Mouse (Mus musculus) limb, embryonic 14.5 days (tissue): ENCODE results near the gene Gvin1. TPM values are rescaled to one million over a fixed set of nuclear protein-coding genes. Genes with fewer than 3 reads are reported as not detected.
"Not testable (repeated sequence)": the region's sequence is repeated elsewhere in the genome, so short reads cannot be mapped to it uniquely, and the experiment has no call there.

Source experiments
- ATAC-seq: fragments of 200-750 bp; cut with Nextera tagmentation; 2 replicates; pipeline ENCODE4 v1.8.0; 2017; ENCODE audit warnings: low read depth, moderate number of reproducible peaks, moderate TSS enrichment; ENCODE audit not compliant: low FRiP score
- DNase-seq: peaks from one replicate; pipeline ENCODE4 v3.0.0-alpha.2; 2015; ENCODE audit warnings: low spot score
- H3K27ac ChIP-seq: fragments of 300-500 bp; sonication (generic); replicated peaks from 2 replicates; pipeline ENCODE4 v1.5.1; 2014; ENCODE audit warnings: low read depth, mild to moderate bottlenecking, low read length, moderate library complexity, mixed read lengths
- H3K27me3 ChIP-seq: fragments of 300-500 bp; sonication (generic); 2 replicates; pipeline ENCODE4 v1.6.1; 2014; ENCODE audit warnings: low read length, mixed read lengths; ENCODE audit not compliant: control insufficient read depth, insufficient read depth
- H3K36me3 ChIP-seq: fragments of 300-500 bp; sonication (generic); 2 replicates; pipeline ENCODE4 v1.6.1; 2014; ENCODE audit warnings: mild to moderate bottlenecking, low read length, moderate library complexity, mixed read lengths; ENCODE audit not compliant: control insufficient read depth, insufficient read depth
- H3K4me1 ChIP-seq: fragments of 300-500 bp; sonication (generic); 2 replicates; pipeline ENCODE4 v1.6.1; 2014; ENCODE audit warnings: antibody characterized with exemption, low read length, mixed read lengths; ENCODE audit not compliant: control insufficient read depth, insufficient read depth
- H3K4me2 ChIP-seq: fragments of 300-500 bp; sonication (generic); replicated peaks from 2 replicates; pipeline ENCODE4 v1.6.1; 2014; ENCODE audit warnings: low read depth, mild to moderate bottlenecking, low read length, moderate library complexity; ENCODE audit not compliant: severe bottlenecking
- H3K4me3 ChIP-seq: fragments of 300-500 bp; sonication (generic); replicated peaks from 2 replicates; pipeline ENCODE4 v1.5.1; 2014; ENCODE audit warnings: low read length
- H3K9ac ChIP-seq: fragments of 300-500 bp; sonication (generic); 2 replicates; pipeline ENCODE4 v1.6.1; 2014; ENCODE audit warnings: mild to moderate bottlenecking, low read depth, low read length, moderate library complexity; ENCODE audit not compliant: severe bottlenecking
- H3K9me3 ChIP-seq: fragments of 300-500 bp; sonication (generic); 2 replicates; pipeline ENCODE4 v1.6.1; 2016; ENCODE audit warnings: low read length; ENCODE audit not compliant: control insufficient read depth
- WGBS: fragments of 180-500 bp; shearing (Covaris S2); extraction: QIAGEN DNeasy Blood & Tissue Kit; methylation state at CpG from one replicate; pipeline ENCODE4 v1.1.7; 2014; 5-methylcytosine and 5-hydroxymethylcytosine counted together
- polyA plus RNA-seq, 2 experiments: library from polyadenylated mRNA; depleted of rRNA in 1 of 2; stranded (reverse) in 1 of 2; unstranded in 1 of 2; fragments of >200 nt; fragmentation: Nextera tagmentation in 1 of 2; extraction: Ambion mirVana in 1 of 2; gene quantifications; 2 replicates each; pipeline versions ENCODE4 v1.2.1 to v1.2.3; 2012 to 2014

Gene Gvin1
- polyA plus RNA-seq, 2 experiments, result 0.28 to 0.66 TPM

- H3K36me3 ChIP-seq, H3K27me3 ChIP-seq, H3K9ac ChIP-seq, H3K9me3 ChIP-seq, H3K4me3 ChIP-seq, DNase-seq, H3K4me2 ChIP-seq, H3K27ac ChIP-seq, H3K4me1 ChIP-seq, ATAC-seq: not testable (repeated sequence)
- WGBS, result no CpG with 5 or more reads among the region's 1 CpGs
Measured at GRCm38 (mm10) chr7:106141128-106141895, 73.8 kb downstream of the Gvin1 start.

- not testable (repeated sequence) for H3K4me3 ChIP-seq, H3K4me1 ChIP-seq, H3K9me3 ChIP-seq, H3K9ac ChIP-seq, ATAC-seq, H3K27ac ChIP-seq, DNase-seq, H3K36me3 ChIP-seq, H3K27me3 ChIP-seq, H3K4me2 ChIP-seq
- no CpG with 5 or more reads among the region's 2 CpGs for WGBS
Measured at GRCm38 (mm10) chr7:106117090-106117948, 97.8 kb downstream of the Gvin1 start.
